Mouse (Mus musculus): ENCODE results near the gene Slbp.
A peak's percentile ranks its signal among the peaks of the same experiment; 100 is the strongest.

Slbp gene

DNA sequence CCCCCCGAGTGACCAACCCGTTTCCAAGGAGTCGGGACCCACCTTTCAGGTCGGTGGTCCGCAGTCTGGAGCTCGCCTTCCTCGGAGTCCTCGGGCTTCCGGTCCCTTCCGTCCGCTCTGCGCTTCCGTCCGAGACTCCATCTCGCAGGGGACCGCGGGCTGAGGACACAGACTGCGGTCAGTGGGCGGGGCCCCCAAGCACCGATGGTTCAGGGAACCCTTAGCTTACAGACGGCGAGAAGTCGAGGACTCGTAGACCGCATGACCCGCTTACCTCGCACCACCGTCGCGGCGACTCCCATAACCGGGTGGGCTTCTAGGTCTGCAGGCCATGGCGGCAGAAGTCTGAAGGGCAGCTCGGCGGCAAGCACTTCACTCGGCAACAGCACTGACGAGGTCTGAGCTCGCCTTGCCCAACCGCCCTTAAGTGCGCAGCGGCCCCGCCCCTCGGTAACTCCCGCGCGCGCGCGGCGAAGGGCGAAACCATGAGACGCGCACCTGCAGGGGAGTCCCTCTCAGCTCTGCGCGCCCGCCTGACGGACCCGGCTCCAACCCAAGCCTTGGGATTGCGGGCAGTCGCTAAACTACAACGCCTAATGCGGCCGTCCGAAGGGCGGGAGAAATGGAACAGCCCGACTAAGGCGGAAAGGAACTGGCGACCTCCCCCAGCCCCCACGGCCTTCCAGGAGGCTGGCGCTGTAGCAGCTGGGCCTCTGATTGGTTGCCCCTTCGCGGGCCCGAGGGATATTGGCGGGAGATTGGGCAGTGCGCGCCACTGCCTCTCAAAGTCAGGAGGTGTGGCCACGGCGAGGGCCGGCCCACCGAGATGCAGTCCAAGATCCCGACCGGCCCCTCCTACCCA lies at the start of gene Slbp:
Gene Slbp, minus strand, starts transcription at position 654 of the 862 bp plus-strand sequence.
- peak; percentile 89 for DNase-seq (ENCODE audit: low read depth, low spot score)

DNA sequence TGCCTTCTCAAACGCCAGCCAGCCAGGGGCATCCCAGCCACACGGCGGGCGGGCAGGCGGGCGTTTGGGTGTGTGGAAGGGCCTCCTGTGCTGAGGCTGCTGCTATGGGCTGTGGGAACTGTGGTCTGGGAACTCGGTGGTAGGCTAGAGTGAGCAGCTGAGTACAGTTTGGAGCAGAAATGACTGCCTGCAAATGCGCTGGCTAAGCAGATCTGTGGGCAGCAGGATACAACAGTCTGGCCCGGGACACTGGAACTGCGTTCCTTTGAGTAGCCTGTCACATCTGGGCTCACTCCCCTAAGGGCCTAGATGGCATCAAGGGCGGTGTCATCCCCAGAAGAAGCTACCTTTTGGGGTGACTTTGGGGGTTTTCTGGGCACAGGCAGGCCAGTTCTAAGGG lies 49.5 kb upstream of the Slbp start:
- no peak for DNase-seq (ENCODE audit: low read depth, low spot score)

DNA sequence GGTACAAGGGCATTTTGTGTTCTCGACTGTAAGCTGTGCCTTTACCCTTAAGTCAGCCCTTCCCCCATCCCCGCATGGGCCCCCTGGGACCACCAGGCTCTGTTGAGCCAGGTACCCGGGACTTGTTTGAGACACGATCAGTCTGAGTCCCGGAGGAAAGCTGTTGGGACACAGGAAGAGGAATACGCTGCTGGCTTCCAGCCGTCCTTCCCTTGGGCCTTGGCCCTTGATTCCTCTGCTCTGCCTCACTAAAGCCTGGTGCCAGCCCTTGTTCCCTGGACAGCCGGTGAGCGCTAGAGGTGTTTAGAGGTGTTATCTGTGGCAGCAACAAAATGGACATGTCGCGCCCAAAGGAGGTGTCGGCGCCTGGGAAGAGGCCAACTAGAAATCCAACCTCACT lies 47.6 kb upstream of the Slbp start:
- no peak for DNase-seq (ENCODE audit: low read depth, low spot score)

DNA sequence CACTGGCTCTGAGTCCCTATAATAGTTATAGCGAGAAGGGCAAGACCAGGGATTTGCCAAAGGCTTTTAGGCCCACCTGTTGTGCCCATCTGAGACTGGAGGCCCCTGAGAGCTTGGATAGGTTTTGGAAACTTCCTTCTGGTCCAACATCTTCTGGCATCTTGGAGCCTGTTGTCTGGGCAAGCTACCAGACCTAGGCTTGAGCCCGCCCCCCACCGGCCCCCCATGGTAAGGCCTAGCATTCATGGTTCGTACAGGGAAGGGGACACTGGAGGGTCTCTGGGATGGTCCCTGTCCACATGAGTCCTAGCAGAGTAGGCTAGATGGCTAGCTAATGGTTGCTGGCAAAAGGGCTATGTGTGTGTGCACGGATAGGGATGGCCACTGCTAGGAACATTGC lies 46.3 kb upstream of the Slbp start:
- no peak for DNase-seq (ENCODE audit: low read depth, low spot score)

DNA sequence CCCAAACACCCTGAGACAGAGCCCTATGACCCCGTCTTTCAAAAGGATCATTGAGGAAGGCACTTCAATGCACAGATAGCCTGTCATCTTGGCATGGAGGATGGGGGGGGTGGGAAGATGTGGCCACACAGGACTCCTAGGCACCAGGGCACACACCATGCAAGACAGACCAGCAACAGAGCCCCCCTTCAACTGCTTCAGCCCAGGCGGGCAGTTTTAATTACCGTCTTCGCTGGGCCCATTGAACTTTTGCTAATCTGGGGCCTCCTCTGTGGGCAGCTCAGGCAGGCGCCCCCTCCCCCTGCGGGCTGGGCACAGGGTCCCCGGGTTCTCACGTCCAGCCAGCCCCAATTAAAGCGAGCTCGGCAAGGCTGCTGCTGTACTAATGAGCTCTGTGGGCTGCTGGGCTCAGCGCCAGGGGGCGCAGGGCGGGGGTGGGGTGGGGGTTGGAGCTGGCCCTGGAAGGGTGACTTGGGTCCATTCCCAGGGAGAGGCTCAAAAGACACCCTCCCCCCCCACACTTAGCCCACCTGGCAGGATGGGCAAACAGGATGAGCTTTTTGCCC lies 45.7 kb upstream of the Slbp start:
- DNase-seq (ENCODE audit: low read depth, low spot score): no peak

DNA sequence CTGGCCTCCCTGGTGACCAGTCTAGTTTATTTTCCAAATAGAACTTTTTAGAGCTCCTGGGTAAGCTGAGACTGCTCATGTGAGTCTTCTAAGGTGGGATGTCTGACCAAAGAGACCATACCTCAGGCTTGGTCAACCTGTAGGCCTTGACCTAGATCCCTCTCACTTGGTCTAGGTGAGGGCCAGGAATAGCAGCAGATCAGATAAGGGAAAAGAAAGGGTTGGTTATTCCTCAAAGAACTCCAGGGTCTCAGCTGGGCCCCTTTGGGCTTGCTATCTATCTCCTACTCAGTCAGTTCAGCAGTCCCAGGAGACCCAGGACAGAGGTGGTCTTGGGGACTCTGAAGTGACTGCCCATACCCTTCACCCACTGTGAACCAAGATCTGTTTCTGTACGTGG lies 45.2 kb upstream of the Slbp start:
- no peak for DNase-seq (ENCODE audit: low read depth, low spot score)

DNA sequence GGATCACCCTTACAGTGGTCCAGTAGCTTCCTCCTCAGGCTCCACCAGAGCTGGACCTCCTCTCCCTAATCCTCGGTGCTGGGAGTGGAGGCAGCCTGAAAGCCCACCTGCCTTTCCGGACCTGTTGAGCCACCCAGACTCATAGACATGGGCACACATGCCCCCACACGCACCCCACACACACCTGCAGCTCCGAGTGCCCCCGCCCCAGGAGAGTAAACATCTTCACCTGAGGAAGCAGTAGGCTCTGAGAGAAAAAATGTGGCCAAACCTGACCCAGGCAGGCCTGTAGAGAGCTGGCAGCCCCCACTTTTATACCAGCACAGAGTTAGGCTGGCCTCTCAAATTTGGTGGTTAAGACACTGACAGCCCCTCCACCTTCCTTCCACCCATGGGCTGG lies 44.1 kb upstream of the Slbp start:
- DNase-seq (ENCODE audit: low read depth, low spot score): no peak

DNA sequence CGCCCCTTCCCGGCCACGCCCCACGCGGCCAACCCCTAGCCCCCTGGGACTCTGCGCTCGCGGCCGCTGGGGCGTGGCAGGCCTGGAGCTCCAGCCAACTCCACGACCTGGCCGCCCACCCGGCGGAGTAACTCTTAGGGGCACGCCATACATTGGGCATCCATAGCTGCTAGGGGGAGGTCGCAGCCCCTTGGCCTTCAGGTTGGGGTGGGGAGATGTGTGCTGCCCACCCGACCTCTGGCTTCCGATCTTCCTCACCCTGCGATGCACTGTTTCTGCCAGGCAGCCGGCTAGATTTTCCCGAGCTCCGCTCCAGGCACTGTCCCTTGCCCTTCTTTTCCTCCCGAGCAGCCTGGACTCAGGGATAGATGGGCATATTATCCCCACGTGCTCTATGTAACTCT lies 43.3 kb upstream of the Slbp start:
- no peak for DNase-seq (ENCODE audit: low read depth, low spot score)

DNA sequence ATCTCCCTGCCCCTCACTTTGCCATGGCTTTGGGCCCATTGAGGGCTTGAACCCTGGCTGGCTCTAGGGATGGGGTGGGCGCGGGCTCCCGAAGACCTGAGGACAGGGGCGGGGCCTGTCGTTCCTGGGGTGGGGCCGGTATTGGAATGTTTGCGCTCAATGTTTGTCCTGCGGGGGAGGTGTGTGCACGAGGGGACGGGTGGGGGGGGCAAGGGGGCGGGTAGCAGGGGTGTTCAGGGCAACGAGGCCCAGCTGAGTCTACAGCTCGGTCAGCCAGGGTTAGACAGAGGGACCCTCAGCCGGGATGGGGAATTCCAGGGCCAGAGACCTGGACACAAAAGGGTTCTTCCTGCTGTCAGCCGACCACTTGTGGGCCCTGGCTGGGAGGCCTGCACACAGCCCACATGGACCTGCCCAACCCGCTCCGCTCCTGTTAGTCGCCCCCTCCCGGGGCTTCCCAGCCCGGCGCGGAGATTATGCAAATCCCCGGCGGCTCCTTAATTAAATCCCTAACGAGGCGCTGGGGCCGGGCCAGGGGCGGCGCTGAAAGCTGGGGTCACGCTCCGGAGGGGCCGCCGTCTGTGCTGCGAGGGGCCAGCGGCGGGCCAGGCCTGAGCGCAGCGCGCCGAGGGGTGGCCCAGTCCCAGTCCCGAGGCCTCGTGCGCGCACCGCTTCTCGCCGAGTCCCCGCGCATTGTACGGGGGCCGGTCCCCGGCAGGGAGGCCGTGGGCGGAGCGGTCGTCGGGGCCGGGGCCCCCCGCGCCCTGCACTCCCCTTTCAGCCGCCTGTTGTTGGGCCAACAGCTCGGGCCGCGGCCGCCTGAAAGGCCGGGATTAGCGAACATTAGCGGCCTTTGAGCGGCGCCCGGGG lies 42.7 kb upstream of the Slbp start:
- no peak for DNase-seq (ENCODE audit: low read depth, low spot score)

DNA sequence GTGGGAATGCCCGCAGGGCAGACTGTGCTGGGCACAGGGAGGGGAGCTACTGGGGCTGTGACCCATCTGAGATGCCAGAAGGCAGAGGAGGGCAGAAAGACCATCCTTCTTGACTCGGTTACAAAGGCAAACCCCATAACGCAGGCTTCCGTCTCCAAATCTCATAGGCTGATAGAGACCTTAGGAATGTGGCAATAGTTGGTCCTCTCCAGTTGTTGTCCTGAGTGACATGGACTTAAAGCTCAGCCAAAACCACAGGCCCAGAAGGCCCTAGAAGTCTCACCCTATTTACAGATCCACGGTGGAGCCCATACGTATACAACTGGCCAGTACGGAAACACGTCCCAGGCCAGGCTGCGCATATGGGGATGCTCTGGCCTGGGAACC lies 42.1 kb upstream of the Slbp start:
- DNase-seq (ENCODE audit: low read depth, low spot score): no peak

DNA sequence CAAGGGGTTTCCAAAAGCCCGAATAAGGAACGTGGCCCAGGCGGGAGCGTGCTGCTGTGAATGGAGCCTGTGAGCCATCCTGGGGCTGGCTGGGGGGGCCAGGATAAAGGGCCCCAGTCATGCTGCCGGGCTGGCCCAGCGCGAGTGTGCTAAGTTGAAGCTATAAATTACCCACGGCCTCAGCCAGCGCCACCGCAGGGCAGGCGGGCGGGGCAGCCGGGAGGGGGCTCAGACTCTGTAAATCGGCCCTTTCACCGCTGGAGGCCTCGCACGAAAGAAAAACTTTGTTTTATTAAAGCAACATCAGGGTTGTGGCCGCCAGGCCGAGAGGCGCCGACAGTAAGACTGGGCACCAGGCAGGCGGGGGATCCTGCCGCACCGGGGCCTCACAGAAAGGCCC lies 40.0 kb upstream of the Slbp start:
- no peak for DNase-seq (ENCODE audit: low read depth, low spot score)

DNA sequence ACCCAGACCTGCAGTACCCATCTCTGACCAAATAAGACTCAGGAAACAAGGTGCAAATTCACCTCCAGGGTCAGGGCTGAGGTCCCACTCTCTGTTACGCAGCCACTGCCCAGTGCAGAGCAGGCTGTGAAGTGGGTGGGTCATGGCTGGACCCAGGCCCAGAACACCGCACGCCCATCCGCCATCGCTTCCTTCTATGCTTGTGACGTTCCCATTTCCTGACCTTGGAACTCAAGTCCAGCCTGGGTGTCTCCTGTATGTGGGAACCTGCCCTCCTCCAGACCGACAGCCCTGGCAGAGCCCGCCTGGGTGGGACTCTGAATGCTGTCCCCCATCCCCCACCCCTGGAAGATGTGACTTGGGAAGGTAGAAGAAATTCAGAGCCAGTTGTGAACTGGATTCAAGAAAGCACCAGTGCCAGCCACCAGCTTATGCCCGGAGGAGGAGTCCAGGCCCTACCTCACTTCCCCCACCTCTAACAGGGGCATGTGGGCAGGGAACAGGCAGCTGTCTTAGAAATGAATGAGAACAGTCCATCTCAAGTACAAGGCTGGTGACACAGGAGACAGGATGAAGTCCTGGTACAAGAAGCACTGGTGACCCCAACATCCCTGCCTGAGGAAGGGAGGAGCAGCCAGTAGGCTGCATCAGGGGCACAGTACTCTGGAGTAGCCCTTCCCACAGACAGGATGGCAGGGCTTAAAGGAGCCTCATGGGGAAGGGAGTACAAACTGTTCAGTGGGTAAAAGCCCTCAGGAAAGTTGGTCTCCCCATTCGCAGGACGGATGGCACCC lies 37.7 kb upstream of the Slbp start:
- DNase-seq (ENCODE audit: low read depth, low spot score): no peak

DNA sequence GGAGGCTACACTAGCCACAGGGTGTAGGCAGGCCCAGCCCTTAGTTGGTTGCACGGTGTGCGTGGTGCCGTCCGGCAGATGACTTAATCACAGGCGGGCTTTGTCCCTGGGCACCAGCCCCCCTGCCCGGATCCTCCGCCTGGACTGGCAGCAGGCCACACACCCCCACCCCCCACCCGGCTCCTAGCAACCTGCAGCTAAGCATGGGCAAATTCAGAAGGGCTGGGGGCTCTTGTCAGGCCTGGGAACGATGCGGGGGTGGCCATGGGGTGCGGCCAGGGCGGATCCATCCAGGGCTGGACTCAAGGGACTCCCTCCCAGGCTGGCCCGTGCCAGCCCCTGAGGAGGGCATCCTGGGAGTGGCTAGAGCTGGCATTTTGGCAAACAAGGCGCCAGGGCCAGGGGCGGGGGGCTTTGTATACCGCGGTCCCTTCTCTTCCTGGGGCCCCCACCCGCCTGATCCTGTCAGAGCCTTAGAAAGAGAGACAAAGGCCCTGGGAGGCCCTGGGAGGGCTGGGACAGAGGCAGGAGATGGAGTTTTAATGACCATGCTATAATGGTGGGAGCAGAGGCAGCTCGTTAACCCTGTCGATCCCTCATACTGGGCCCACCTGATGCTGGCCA lies 37.0 kb upstream of the Slbp start:
- no peak for DNase-seq (ENCODE audit: low read depth, low spot score)

DNA sequence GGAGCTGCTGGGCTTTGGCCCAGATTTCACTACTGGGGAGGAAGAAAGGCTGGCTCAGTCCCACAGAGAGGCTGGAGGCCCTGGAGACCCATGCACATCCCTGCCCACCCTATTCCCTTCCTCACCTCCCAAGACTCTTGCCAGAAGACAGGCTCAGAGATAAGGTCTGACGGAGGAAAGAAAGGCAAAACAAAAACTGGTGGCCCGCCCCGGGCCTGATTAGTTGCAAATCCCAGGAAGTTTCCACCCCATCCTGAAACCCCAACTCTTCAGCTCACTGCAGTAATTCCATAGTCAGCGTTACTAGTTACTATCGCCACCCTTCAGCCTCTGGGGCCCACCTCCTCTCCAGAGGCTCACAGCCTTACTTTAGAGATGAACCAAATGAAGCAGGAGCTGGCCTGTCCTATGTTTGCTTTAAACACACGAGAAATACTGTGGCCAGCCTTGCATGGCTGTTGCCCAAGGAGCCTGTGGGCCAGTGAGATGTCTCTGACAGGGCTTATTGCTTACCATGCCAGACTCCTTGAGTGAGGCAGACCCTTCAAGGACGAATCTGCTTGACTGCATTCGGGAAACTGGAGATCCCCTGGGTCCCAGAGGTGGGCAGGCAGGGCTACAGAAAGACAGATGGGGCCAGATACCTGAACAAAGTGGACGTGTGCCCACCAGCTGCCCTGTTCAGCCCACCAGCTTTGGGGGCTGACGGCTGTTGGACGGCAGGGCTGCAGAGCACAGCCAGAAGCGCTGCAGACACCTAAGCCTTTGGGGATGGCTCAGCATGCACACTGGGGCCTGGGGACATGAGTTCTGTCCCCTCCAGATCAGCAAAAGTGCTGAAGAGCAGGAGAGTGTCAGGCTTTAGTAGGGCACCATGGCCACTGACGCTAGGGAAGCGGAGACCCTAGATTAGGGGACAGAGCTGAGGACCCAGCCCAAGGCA lies 36.2 kb upstream of the Slbp start:
- no peak for DNase-seq (ENCODE audit: low read depth, low spot score)

DNA sequence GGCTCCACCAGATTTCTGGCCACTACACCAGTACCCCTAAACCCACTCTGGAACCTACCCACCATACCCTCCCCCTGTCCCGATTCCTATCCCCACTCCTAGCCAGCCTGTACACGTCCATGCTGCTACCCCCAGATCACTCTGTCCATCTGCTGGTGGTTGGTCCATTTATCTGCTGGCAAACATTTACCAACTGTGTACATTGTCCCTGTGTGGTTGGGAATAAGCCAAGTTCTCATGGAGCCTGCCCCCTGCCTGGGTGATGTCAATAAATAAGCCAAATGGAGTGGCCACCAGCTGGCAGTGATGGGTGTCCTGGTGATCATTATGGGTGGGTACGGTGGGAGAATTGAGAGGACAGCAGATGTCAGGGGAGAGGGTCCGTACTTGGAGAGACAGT lies 34.8 kb upstream of the Slbp start:
- no peak for DNase-seq (ENCODE audit: low read depth, low spot score)

DNA sequence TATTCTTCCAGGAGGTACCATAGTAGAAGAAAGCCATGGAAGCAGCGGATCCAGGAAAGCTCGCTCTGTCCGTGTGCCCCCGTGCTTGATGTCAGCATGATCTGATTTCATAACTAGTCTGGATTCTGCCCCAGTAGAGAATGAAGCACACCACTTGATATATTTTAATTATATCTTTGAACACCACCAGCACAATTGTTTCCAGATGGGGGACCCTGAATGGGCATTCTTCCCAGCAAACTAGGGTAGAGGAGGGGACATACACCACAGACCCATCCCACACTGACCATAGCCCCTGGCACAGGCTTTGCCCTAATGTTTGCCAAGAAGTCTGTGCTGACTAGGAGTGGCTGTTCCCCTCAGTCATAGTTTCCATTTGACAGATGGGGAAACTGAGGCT lies 32.6 kb upstream of the Slbp start:
- DNase-seq (ENCODE audit: low read depth, low spot score): no peak

DNA sequence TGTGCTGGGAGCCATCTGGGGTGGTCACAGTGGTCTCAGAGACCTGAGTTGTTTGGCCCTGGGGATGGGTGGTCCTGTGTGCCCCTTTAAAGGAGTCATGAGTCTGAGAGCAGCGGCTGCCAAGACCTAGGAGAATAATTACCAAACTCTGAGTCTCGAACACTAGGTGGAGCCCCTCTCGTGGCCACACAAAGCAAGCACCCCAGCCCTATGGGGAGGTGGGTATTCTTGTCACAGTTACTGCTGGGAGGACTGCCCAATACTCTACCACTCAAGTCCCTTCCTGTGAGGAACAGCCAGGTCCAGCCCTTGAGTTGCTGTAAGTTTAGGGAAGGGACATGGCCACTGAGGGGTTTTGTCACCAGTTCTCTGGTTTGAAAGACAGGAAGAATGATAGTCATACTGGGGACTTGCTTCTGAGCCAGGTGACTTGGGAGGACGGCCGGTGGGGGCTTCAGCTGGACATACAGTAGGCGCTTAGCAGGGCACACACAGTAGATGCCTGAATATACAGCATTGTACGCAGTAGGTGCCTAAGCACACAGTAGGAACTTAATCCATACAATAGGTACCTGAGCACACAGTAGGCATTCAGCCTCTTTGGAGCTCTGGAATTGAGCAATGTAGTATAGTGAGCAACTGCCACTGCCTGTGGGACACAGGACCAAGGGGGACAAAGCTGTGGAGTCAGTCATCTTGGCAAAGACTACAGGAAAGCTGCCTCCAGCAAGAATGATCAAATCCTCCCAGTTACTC lies 31.7 kb upstream of the Slbp start:
- DNase-seq (ENCODE audit: low read depth, low spot score): no peak

DNA sequence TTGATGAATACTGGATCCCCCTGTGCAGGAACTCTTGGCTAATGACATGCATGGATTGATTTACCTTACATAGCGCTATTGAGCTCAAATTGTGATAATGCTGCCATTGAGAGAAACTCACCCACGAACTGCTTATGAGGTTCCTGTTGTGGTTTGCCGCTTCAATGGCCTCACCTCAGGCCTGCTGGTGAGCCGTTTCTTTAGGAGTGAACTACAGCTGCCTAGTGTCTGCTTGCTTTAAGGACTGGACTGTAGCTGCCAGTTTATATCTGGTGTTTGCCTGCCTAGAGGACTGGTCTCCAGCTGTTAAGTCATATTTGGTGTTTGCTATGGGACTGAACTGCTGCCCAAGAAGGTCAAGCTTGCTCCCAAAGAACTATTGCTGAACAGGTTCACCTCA lies 30.6 kb upstream of the Slbp start:
- DNase-seq (ENCODE audit: low read depth, low spot score): no peak

DNA sequence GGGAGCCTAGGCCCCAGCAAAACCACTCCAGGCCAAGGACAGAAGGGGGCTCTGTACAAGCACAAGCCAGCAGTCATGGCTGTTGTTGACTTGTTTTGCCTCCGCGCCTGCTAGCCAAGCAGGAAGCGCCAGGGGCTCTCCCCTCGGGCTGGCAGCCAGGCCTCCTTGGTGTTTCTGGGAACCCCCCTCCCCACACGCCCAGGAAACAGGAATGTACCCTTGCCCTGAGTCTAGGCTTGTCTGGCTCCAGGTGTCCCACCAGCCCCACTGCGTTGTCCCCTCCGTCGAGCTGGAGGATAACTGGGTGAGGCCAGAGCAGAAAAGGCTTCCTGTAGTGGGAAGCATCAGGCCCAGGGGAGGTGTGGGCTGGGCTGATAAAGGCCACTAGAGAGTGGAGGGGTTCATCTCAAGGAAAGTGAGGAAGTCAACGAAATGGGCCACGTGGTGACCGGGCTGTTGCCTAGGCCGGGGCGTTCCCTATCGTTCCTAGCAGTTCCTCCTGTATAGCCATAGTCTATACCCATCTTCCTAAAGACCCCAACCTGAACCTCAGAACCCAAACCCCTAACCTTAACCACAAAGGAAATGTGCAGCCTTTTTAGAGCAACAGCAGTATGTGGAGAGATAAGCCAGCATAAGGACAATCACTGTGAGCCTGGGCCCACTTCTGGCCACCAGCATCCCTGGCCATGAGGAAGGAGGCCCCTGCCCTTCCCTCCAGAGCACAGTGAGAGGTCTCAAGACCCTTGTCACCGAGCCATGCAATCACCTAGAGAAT lies 29.4 kb upstream of the Slbp start:
- no peak for DNase-seq (ENCODE audit: low read depth, low spot score)

Data from WW6 (cell line).